Mouse (Mus musculus): ENCODE measurements around the gene Cfap43. TPM values are rescaled to one million over a fixed set of nuclear protein-coding genes. Genes with fewer than 3 reads are reported as not detected.
A peak's percentile ranks its signal among the peaks of the same experiment; 100 is the strongest.

Cfap43 gene
- polyA plus RNA-seq, 1 experiment from 2014 or later = 1.7 TPM

GRCm38 (mm10) chr19:47884296-47885085 lies 34.6 kb downstream of the Cfap43 start:
- H3K4me3 ChIP-seq (ENCODE audit: low read depth, low read length) = no peak overlapping the region
- H3K36me3 ChIP-seq (ENCODE audit: control insufficient read depth, insufficient read depth, low read length) = no peaks in the 10 kb centered on the region
- H3K9me3 ChIP-seq (replicated peaks; ENCODE audit: control insufficient read depth, low read length, poor library complexity, severe bottlenecking) = no peaks in the 10 kb centered on the region
- H3K4me1 ChIP-seq (ENCODE audit: control insufficient read depth, insufficient read depth, low read length) = no peaks in the 10 kb centered on the region
- no peak overlapping the region for H3K9ac ChIP-seq (ENCODE audit: low read depth, low read length)
- H3K27me3 ChIP-seq (ENCODE audit: control insufficient read depth, insufficient read depth, low read depth, low read length) = no peaks in the 10 kb centered on the region
- no peak for ATAC-seq
- no peak overlapping the region for H3K4me2 ChIP-seq (ENCODE audit: low read length)
- 82% methylated on average over 13 of the region's 13 CpGs for WGBS
- H3K27ac ChIP-seq (ENCODE audit: low read length) = no peak overlapping the region

- H3K9me3 ChIP-seq (replicated peaks; ENCODE audit: control insufficient read depth, low read length, poor library complexity, severe bottlenecking) = no peaks in the 10 kb centered on the region
- H3K27me3 ChIP-seq (ENCODE audit: control insufficient read depth, insufficient read depth, low read depth, low read length) = no peaks in the 10 kb centered on the region
- no peak overlapping the region for H3K9ac ChIP-seq (ENCODE audit: low read depth, low read length)
- peak; percentile 23; the same call in 1 of the 2 replicates for ATAC-seq
- no peak overlapping the region for H3K4me3 ChIP-seq (ENCODE audit: low read depth, low read length)
- no peak overlapping the region for H3K27ac ChIP-seq (ENCODE audit: low read length)
- no peak overlapping the region for H3K4me2 ChIP-seq (ENCODE audit: low read length)
- no peaks in the 10 kb centered on the region for H3K4me1 ChIP-seq (ENCODE audit: control insufficient read depth, insufficient read depth, low read length)
- 62% methylated on average over 9 of the region's 9 CpGs for WGBS
- H3K36me3 ChIP-seq (ENCODE audit: control insufficient read depth, insufficient read depth, low read length) = no peaks in the 10 kb centered on the region
Measured at GRCm38 (mm10) chr19:47882882-47883254, 36.2 kb downstream of the Cfap43 start.

GRCm38 (mm10) chr19:47882151-47882881 lies 36.8 kb downstream of the Cfap43 start:
- no peak overlapping the region for H3K4me2 ChIP-seq (ENCODE audit: low read length)
- H3K4me1 ChIP-seq (ENCODE audit: control insufficient read depth, insufficient read depth, low read length) = no peaks in the 10 kb centered on the region
- WGBS = 30% methylated on average over 11 of the region's 11 CpGs
- H3K9me3 ChIP-seq (replicated peaks; ENCODE audit: control insufficient read depth, low read length, poor library complexity, severe bottlenecking) = no peaks in the 10 kb centered on the region
- H3K9ac ChIP-seq (ENCODE audit: low read depth, low read length) = no peak overlapping the region
- H3K27ac ChIP-seq (ENCODE audit: low read length) = no peak overlapping the region
- no peak overlapping the region for H3K4me3 ChIP-seq (ENCODE audit: low read depth, low read length)
- ATAC-seq = peak; percentile 70
- no peaks in the 10 kb centered on the region for H3K36me3 ChIP-seq (ENCODE audit: control insufficient read depth, insufficient read depth, low read length)
- H3K27me3 ChIP-seq (ENCODE audit: control insufficient read depth, insufficient read depth, low read depth, low read length) = no peaks in the 10 kb centered on the region

- Histone ChIP-seq H3K27ac (ENCODE audit: low read length) (no peak overlapping the region), H3K4me1 (ENCODE audit: control insufficient read depth, insufficient read depth, low read length) (no peaks in the 10 kb centered on the region), H3K4me3 (ENCODE audit: low read depth, low read length) (no peak overlapping the region), H3K9ac (ENCODE audit: low read depth, low read length) (no peak overlapping the region), H3K9me3 (replicated peaks; ENCODE audit: control insufficient read depth, low read length, poor library complexity, severe bottlenecking) (no peaks in the 10 kb centered on the region), H3K27me3 (ENCODE audit: control insufficient read depth, insufficient read depth, low read depth, low read length) (no peaks in the 10 kb centered on the region), H3K36me3 (ENCODE audit: control insufficient read depth, insufficient read depth, low read length) (no peaks in the 10 kb centered on the region), H3K4me2 (ENCODE audit: low read length) (no peak overlapping the region)
- WGBS = 87% methylated on average over 7 of the region's 7 CpGs
- no peak for ATAC-seq
Measured at GRCm38 (mm10) chr19:47881538-47881937, 37.5 kb downstream of the Cfap43 start.

- WGBS = 84% methylated on average over 15 of the region's 15 CpGs
Measured at GRCm38 (mm10) chr19:47876252-47876651, 42.8 kb downstream of the Cfap43 start.

GRCm38 (mm10) chr19:47871515-47871914 lies 47.6 kb downstream of the Cfap43 start:
- ATAC-seq = no peak
- Histone ChIP-seq H3K4me3 (ENCODE audit: low read depth, low read length) (no peak overlapping the region), H3K4me2 (ENCODE audit: low read length) (no peak overlapping the region), H3K9me3 (replicated peaks; ENCODE audit: control insufficient read depth, low read length, poor library complexity, severe bottlenecking) (no peaks in the 10 kb centered on the region), H3K4me1 (ENCODE audit: control insufficient read depth, insufficient read depth, low read length) (no peaks in the 10 kb centered on the region), H3K36me3 (ENCODE audit: control insufficient read depth, insufficient read depth, low read length) (no peaks in the 10 kb centered on the region), H3K27me3 (ENCODE audit: control insufficient read depth, insufficient read depth, low read depth, low read length) (no peaks in the 10 kb centered on the region; the same call in 1 of the 2 replicates), H3K9ac (ENCODE audit: low read depth, low read length) (no peak overlapping the region), H3K27ac (ENCODE audit: low read length) (no peak overlapping the region)
- 23% methylated on average over 10 of the region's 10 CpGs for WGBS

More at GRCm38 (mm10) chr19:47876252-47876651, 42.8 kb downstream of the Cfap43 start:
- Histone ChIP-seq H3K4me2 (ENCODE audit: low read length) (no peak overlapping the region), H3K36me3 (ENCODE audit: control insufficient read depth, insufficient read depth, low read length) (no peaks in the 10 kb centered on the region), H3K9ac (ENCODE audit: low read depth, low read length) (no peak overlapping the region), H3K4me1 (ENCODE audit: control insufficient read depth, insufficient read depth, low read length) (no peaks in the 10 kb centered on the region), H3K4me3 (ENCODE audit: low read depth, low read length) (no peak overlapping the region), H3K27me3 (ENCODE audit: control insufficient read depth, insufficient read depth, low read depth, low read length) (no peaks in the 10 kb centered on the region; the same call in 1 of the 2 replicates), H3K9me3 (replicated peaks; ENCODE audit: control insufficient read depth, low read length, poor library complexity, severe bottlenecking) (no peaks in the 10 kb centered on the region), H3K27ac (ENCODE audit: low read length) (no peak overlapping the region)
- no peak for ATAC-seq

GRCm38 (mm10) chr19:47870102-47870666 lies 48.9 kb downstream of the Cfap43 start:
- no peaks in the 10 kb centered on the region for H3K36me3 ChIP-seq (ENCODE audit: control insufficient read depth, insufficient read depth, low read length)
- H3K9me3 ChIP-seq (replicated peaks; ENCODE audit: control insufficient read depth, low read length, poor library complexity, severe bottlenecking) = no peaks in the 10 kb centered on the region
- H3K27ac ChIP-seq (ENCODE audit: low read length) = no peak overlapping the region
- whole genome bisulfite sequencing = 74% methylated on average over 7 of the region's 7 CpGs
- ATAC-seq = no peak
- no peak overlapping the region for H3K9ac ChIP-seq (ENCODE audit: low read depth, low read length)
- no peaks in the 10 kb centered on the region; the same call in 1 of the 2 replicates for H3K27me3 ChIP-seq (ENCODE audit: control insufficient read depth, insufficient read depth, low read depth, low read length)
- H3K4me3 ChIP-seq (ENCODE audit: low read depth, low read length) = no peak overlapping the region
- peaks cover 2% of the 10 kb centered on the region; the same call in 1 of the 2 replicates for H3K4me1 ChIP-seq (ENCODE audit: control insufficient read depth, insufficient read depth, low read length)
- H3K4me2 ChIP-seq (ENCODE audit: low read length) = no peak overlapping the region

GRCm38 (mm10) chr19:47869516-47869915 lies 49.6 kb downstream of the Cfap43 start:
- H3K27ac ChIP-seq (ENCODE audit: low read length) = no peak overlapping the region
- ATAC-seq = no peak
- H3K4me2 ChIP-seq (ENCODE audit: low read length) = no peak overlapping the region
- 81% methylated on average over 3 of the region's 3 CpGs for WGBS
- no peak overlapping the region for H3K4me3 ChIP-seq (ENCODE audit: low read depth, low read length)
- no peaks in the 10 kb centered on the region for H3K36me3 ChIP-seq (ENCODE audit: control insufficient read depth, insufficient read depth, low read length)
- H3K27me3 ChIP-seq (ENCODE audit: control insufficient read depth, insufficient read depth, low read depth, low read length) = no peaks in the 10 kb centered on the region; the same call in 1 of the 2 replicates
- H3K4me1 ChIP-seq (ENCODE audit: control insufficient read depth, insufficient read depth, low read length) = peaks cover 7% of the 10 kb centered on the region
- H3K9me3 ChIP-seq (replicated peaks; ENCODE audit: control insufficient read depth, low read length, poor library complexity, severe bottlenecking) = no peaks in the 10 kb centered on the region
- no peak overlapping the region for H3K9ac ChIP-seq (ENCODE audit: low read depth, low read length)

GRCm38 (mm10) chr19:47868951-47869350 lies 50.1 kb downstream of the Cfap43 start:
- no peak for ATAC-seq
- Histone ChIP-seq H3K36me3 (ENCODE audit: control insufficient read depth, insufficient read depth, low read length) (no peaks in the 10 kb centered on the region; the same call in 1 of the 2 replicates), H3K4me1 (ENCODE audit: control insufficient read depth, insufficient read depth, low read length) (peaks cover 9% of the 10 kb centered on the region), H3K27me3 (ENCODE audit: control insufficient read depth, insufficient read depth, low read depth, low read length) (no peaks in the 10 kb centered on the region; the same call in 1 of the 2 replicates), H3K4me3 (ENCODE audit: low read depth, low read length) (no peak overlapping the region), H3K9ac (ENCODE audit: low read depth, low read length) (no peak overlapping the region), H3K27ac (ENCODE audit: low read length) (no peak overlapping the region), H3K9me3 (replicated peaks; ENCODE audit: control insufficient read depth, low read length, poor library complexity, severe bottlenecking) (no peaks in the 10 kb centered on the region), H3K4me2 (ENCODE audit: low read length) (no peak overlapping the region)
- WGBS = 83% methylated on average over 4 of the region's 4 CpGs
